Comparison of ENCODE assay signal across 8 mouse cellular contexts in the genomic region with DNA sequence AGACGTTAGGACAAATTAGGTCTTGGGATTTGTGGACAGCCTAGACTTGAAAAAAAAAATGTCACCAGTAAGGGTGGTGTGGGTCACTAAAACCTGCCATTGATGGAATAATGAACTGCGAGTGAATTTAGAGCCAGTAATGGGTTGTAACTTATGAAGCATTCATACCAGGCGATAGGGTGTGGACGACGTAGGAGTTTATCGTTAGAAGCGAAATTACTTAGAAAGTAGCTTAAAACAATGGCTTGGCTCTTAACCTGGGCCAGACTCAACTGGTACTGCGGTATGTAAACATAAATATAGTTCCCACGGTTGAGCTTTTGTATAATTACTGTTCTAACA. TPM values are rescaled to one million over a fixed set of nuclear protein-coding genes. Genes with fewer than 3 reads are reported as not detected.
DNase-seq lines count a peak whose midpoint lies in the region; ATAC-seq and TF ChIP-seq lines count a peak whose summit lies in the region.

No protein-coding gene starts in this region.

- H3K9ac ChIP-seq in forebrain, embryonic 13.5 days: peak overlapping the region; percentile 68
- H3K9ac ChIP-seq in liver, embryonic 14.5 days (replicated peaks): peak overlapping the region; percentile 87

- DNase-seq in embryo, embryonic 10 days (ENCODE audit: low spot score): peak; percentile 18
- no peak for DNase-seq in embryo, embryonic 11 days
- DNase-seq in liver, embryonic 14.5 days (ENCODE audit: low read depth in 3 of 3, low spot score in 3 of 3): no peak
- no peak for DNase-seq in adrenal gland, postnatal 14 days
- DNase-seq in urinary bladder, postnatal 36 days (ENCODE audit: low spot score in 2 of 2): no peak
- DNase-seq in adrenal gland, postnatal 10 days: no peak

- H3ac ChIP-seq in C2C12 (ENCODE audit: control insufficient read depth, insufficient read length, low read depth): peak overlapping the region; percentile 53

- H3K36me3 ChIP-seq in C2C12 (ENCODE audit: control insufficient read depth, insufficient read depth): no peaks in the 10 kb centered on the region
- H3K36me3 ChIP-seq in forebrain, embryonic 13.5 days (ENCODE audit: poor library complexity, severe bottlenecking): 0 out of 2 replicates have a peak, but pooled peaks cover 6% of the 10 kb centered on the region
- no peaks in the 10 kb centered on the region for H3K36me3 ChIP-seq in liver, embryonic 14.5 days (replicated peaks; ENCODE audit: control insufficient read depth, insufficient read depth, low read depth)

- TF ChIP-seq CTCF in C2C12 (IDR thresholded peaks at IDR 0.05; ENCODE audit: control insufficient read depth, insufficient read depth, insufficient read length): no peak
- no peak for TF ChIP-seq CTCF in liver, embryonic 14.5 days (IDR thresholded peaks at IDR 0.05; ENCODE audit: low read depth)

- peaks cover 22% of the 10 kb centered on the region for H3K4me1 ChIP-seq in forebrain, embryonic 13.5 days
- peaks cover 10 to 12% of the 10 kb centered on the region in 2 experiments for H3K4me1 ChIP-seq in liver, embryonic 14.5 days (replicated peaks; ENCODE audit: control insufficient read depth in 2 of 2, insufficient read depth in 2 of 2, low read length in 1 of 2)

- peak overlapping the region; percentile 98 for H3K27ac ChIP-seq in forebrain, embryonic 13.5 days
- peak overlapping the region; percentile 98 for H3K27ac ChIP-seq in liver, embryonic 14.5 days

- peaks cover 12% of the 10 kb centered on the region for H3K79me2 ChIP-seq in C2C12 (ENCODE audit: control insufficient read depth, insufficient read depth)

- H3K9me3 ChIP-seq in forebrain, embryonic 13.5 days (replicated peaks): no peaks in the 10 kb centered on the region
- H3K9me3 ChIP-seq in liver, embryonic 14.5 days (ENCODE audit: control insufficient read depth, low read length): no peaks in the 10 kb centered on the region

- H3K27me3 ChIP-seq in C2C12 (ENCODE audit: control insufficient read depth, insufficient read depth, insufficient read length): no peaks in the 10 kb centered on the region
- H3K27me3 ChIP-seq in forebrain, embryonic 13.5 days: no peaks in the 10 kb centered on the region
- H3K27me3 ChIP-seq in liver, embryonic 14.5 days (ENCODE audit: control insufficient read depth, insufficient read depth, low read length): no peaks in the 10 kb centered on the region

- H3K79me3 ChIP-seq in C2C12 (ENCODE audit: low read depth): no peaks in the 10 kb centered on the region

- 8% methylated on average over 9 of the region's 9 CpGs for WGBS in forebrain, embryonic 13.5 days
- WGBS in liver, embryonic 14.5 days (ENCODE audit: insufficient replicate concordance): 5% methylated on average over 9 of the region's 9 CpGs

- peak; percentile 51; the same call in 1 of the 2 replicates for ATAC-seq in forebrain, embryonic 13.5 days
- ATAC-seq in liver, embryonic 14.5 days (ENCODE audit: insufficient read depth): peak; percentile 51

- H3K4me3 ChIP-seq in C2C12 (ENCODE audit: insufficient read depth, poor library complexity, severe bottlenecking): peak overlapping the region; percentile 38
- H3K4me3 ChIP-seq in forebrain, embryonic 13.5 days: peak overlapping the region; percentile 63
- peak overlapping the region; percentile 60 to 69 for H3K4me3 ChIP-seq in liver, embryonic 14.5 days (ENCODE audit: insufficient read depth in 1 of 2, low read depth in 2 of 2, low read length in 2 of 2)

- no peak for TF ChIP-seq EP300 in liver, embryonic 14.5 days (IDR thresholded peaks at IDR 0.05; ENCODE audit: low read depth)

- peak overlapping the region; percentile 72 for H3K4me2 ChIP-seq in forebrain, embryonic 13.5 days
- peak overlapping the region; percentile 98 for H3K4me2 ChIP-seq in liver, embryonic 14.5 days (ENCODE audit: low read depth)

TF ChIP-seq in C2C12, 6 proteins besides CTCF, POLR2A, EP300 and RAD21:
- TF ChIP-seq FOSL1 (IDR thresholded peaks at IDR 0.05; ENCODE audit: insufficient read depth, low read length, poor library complexity, severe bottlenecking) (no peak), MYOD1 (IDR thresholded peaks at IDR 0.05; ENCODE audit: control insufficient read depth, insufficient read length, low read depth) (no peak), USF1 (IDR thresholded peaks at IDR 0.05; ENCODE audit: low read depth) (no peak), MAX (IDR thresholded peaks at IDR 0.05) (no peak), MYOG (IDR thresholded peaks at IDR 0.05; ENCODE audit: control insufficient read depth, extremely low read depth, insufficient read length) (no peak)

RNA-seq across cellular contexts. Expression of a gene that starts 0.3 kb away (rescaled TPM):
- polyA plus RNA-seq in C2C12 (2012; fragmentation: generic; extraction: Trizol): 16.6 TPM
- polyA plus RNA-seq in forebrain, embryonic 13.5 days (2015; fragmentation: Nextera tagmentation; extraction: Ambion mirVana): 34.1 and 35.0 TPM in 2 replicates
- polyA plus RNA-seq in liver, embryonic 14.5 days (2012; rRNA removed): 3.6 and 5.5 TPM in 2 replicates
- 11.3 and 11.7 TPM in 2 replicates for polyA plus RNA-seq in liver, embryonic 14.5 days (2014; fragmentation: Nextera tagmentation; extraction: Ambion mirVana)
- 23.0 and 27.5 TPM in 2 replicates for total RNA-seq in adrenal gland, postnatal 14 days (2021)
- 10 to 100 TPM; 25.4 to 28.4 TPM for total RNA-seq in adrenal gland, postnatal 10 days (2021)

RNA-seq across cellular contexts. Expression of a gene that starts 21.6 kb away (rescaled TPM):
- polyA plus RNA-seq in C2C12 (2012; fragmentation: generic; extraction: Trizol): 4.8 TPM
- 35.6 and 37.1 TPM in 2 replicates for polyA plus RNA-seq in forebrain, embryonic 13.5 days (2015; fragmentation: Nextera tagmentation; extraction: Ambion mirVana)
- polyA plus RNA-seq in liver, embryonic 14.5 days (2012; rRNA removed): 2.3 and 3.6 TPM in 2 replicates
- 3.3 and 4.1 TPM in 2 replicates for polyA plus RNA-seq in liver, embryonic 14.5 days (2014; fragmentation: Nextera tagmentation; extraction: Ambion mirVana)
- total RNA-seq in adrenal gland, postnatal 14 days (2021): 14.5 and 15.4 TPM in 2 replicates
- 10 to 100 TPM; 10.2 to 11.6 TPM for total RNA-seq in adrenal gland, postnatal 10 days (2021)

RNA-seq across cellular contexts. Expression of a gene that starts 22.2 kb away (rescaled TPM):
- polyA plus RNA-seq in C2C12 (2012; fragmentation: generic; extraction: Trizol): 5.9 TPM
- 17.7 and 20.0 TPM in 2 replicates for polyA plus RNA-seq in forebrain, embryonic 13.5 days (2015; fragmentation: Nextera tagmentation; extraction: Ambion mirVana)
- 34.5 and 36.5 TPM in 2 replicates for polyA plus RNA-seq in liver, embryonic 14.5 days (2012; rRNA removed)
- polyA plus RNA-seq in liver, embryonic 14.5 days (2014; fragmentation: Nextera tagmentation; extraction: Ambion mirVana): 7.6 and 9.7 TPM in 2 replicates
- total RNA-seq in adrenal gland, postnatal 14 days (2021): 45.9 and 48.0 TPM in 2 replicates
- total RNA-seq in adrenal gland, postnatal 10 days (2021): 10 to 100 TPM; 29.4 to 46.6 TPM

RNA-seq across cellular contexts. Expression of a gene that starts 47.2 kb away (rescaled TPM):
- 22.9 TPM for polyA plus RNA-seq in C2C12 (2012; fragmentation: generic; extraction: Trizol)
- 5.7 and 5.8 TPM in 2 replicates for polyA plus RNA-seq in forebrain, embryonic 13.5 days (2015; fragmentation: Nextera tagmentation; extraction: Ambion mirVana)
- polyA plus RNA-seq in liver, embryonic 14.5 days (2012; rRNA removed): 4.9 and 6.7 TPM in 2 replicates
- 2.9 and 3.7 TPM in 2 replicates for polyA plus RNA-seq in liver, embryonic 14.5 days (2014; fragmentation: Nextera tagmentation; extraction: Ambion mirVana)
- total RNA-seq in adrenal gland, postnatal 14 days (2021): 53.6 and 53.8 TPM in 2 replicates
- 10 to 100 TPM; 51.3 to 53.3 TPM for total RNA-seq in adrenal gland, postnatal 10 days (2021)
